Mouse (Mus musculus): ENCODE measurements at regions not wholly inside any gene's neighbourhood (a gene's known extent, or its start where the extent isn't known, plus 50 kb on each side); places are given as distances from the start of the nearest gene placed in this dataset.

DNA sequence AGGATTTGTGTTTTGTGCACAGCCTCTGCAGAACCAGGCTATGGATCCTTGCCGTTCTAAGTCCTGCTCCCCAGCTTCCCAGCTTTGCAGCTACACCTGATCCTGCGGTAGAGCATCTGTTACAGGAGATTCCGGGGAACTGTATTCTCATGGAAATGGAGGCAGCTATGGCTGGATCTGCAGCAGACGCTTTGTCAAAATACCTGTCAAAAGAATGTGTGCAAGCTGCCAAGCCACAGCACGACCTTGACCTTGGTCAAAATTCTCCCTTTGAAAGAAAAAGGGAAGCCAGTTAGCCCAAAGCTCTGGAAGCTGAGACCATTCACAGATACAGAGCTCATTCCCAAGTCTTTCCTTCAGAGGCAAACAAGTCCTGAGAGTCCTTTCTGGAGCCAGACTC is 255.3 kb downstream of the Med13l start:
- DNase-seq = peak; percentile 72

DNA sequence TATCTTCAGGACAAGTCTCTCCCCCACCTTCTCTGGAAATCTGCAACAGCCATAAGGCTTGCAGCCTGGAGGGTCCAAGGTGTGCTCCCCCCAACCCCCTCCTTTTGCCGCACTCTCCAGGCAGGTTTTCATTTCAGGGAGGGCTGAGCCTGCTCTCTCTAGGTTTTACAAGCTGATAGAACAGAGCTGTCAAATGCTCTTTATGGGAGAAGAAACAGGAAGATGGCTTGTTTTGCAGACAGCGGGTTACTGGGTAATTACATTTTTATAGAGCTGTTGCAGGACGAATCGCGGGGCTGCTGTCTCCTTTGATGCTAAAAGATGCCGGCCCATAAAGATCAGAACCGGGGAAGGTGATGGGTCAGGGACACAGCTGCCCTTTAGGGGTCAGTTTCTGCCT is 257.8 kb downstream of the Med13l start:
- DNase-seq = no peak

DNA sequence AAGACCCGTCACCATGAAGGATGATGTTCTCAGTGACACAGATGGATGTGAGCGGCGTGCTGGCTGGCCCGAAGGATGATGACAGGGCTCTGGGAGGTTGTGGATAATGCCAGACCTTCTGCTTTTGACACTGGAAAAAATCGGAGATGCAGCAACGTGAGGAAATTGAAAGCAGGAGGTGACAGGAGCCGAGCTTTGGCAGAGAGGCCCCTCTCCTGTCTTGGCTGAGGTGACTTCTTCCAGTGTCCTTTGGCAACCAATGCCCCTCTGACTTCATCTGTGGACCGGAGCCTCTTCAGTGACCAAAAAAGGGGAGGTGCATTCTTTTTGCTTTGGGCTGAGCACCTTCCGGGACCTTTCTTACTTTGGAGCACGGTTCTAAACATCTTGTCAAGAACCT is 264.3 kb downstream of the Med13l start:
- no peak for DNase-seq

DNA sequence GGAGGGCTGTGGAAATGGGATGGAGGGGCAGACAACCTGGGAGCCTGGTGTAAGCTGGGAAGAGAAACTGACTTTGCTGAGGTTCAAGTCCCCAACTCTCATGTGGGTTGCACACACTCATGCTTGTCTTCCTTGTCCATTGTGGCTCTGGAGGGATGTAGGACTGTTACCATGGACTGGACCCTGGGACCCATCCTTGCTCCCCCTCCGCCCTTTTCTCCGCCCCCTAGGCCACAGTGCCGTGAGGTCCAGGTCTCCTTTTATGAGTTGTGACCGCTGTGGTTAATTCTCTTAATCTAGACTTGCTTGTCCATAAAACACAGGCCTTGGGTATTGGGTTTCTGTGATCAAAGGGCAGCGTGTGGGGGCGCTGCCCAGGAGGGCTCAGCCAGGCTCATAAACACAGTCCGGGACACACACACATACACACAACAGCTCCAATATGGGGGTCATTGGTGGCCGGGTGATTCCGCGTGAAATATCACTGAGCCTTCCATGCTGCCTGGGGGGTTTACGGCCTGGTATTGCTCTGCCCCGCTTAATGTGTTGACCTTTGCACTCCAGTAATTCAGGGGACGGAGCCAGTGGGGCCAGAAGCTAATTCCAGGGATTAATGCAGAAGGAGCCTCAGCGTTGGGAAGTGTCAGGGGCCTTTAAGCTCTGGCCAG is 268.7 kb downstream of the Med13l start:
- DNase-seq = no peak

DNA sequence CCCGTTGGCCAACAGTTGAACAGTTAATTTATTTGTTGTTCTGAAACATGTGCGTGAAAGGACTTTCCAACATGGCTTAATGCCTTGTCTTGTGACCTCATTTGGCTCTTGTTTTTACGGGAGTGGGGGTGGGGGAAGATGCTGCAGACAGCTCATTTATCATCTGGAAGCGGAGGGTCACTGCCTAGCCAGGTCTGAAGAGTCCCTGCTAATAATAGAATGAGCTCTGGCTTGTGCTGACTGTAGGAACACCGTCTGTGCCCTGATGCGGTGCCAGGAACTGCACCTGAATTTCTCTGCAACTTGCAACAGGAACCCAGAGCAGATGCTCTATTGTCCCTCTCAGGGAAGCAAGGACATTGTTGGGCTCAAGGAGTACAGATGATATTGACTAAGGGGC is 272.2 kb downstream of the Med13l start:
- peak; percentile 27 for DNase-seq

GRCm38 (mm10) chr5:118834129-118834528 is 273.6 kb downstream of the Med13l start:
- DNase-seq = no peak

DNA sequence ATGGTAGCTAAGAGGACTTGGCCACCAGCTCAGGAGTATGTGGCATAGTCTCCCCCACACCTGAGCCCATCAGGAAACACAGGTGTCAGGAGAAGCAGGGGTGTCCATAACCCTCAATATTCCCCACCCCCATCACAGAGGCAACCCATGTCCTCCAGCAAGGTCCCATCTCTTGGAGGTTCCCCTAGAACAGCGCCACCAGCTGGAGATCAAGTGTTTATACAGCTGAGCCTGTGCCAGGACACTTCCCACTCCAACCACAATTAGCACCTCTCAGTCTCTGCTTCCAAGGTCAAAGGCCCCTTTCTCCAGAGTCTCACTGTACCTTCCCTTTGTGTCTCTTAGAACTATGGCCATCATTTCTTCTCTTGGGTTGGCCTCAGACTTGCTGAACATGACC is 276.5 kb downstream of the Med13l start:
- DNase-seq = no peak

DNA sequence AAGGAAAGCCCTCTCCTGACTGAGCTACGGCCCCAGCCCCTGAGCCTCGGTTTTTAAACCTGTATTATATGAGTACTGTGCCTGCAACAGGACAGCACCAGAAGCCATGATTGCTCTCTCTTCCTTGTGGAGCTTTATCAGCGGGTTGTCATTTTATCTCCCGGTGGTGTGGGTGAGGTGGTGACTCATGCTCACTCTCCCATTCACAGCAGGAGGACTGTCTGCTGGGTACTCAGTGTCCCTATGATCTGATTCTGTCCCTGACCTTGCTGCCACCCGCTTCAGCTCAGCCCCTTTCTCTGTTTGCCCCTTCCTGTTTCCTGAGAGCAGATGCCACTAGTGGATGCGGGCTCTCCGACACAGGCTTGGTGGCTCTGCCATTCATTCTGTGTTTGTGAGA is 277.9 kb downstream of the Med13l start:
- peak; percentile 58 for DNase-seq

DNA sequence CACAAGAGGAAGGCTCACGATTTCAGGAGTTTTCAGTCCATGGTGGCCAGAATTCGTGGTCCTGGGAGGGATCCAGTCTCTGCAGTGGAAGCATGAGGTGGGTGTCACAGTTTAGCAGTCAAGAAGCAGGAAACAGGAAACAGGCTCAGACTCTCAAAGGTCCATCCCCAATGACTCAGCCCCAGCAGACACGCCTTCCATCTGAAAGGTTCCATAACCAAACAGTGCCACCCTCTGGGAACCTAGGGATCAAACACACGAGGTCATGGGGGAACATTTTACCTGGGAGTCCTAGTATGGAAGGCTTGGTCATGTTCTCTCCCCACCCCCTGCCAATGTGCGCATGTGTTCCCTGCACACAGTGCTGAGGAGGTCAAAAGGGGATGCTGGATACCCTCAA is 279.4 kb downstream of the Med13l start:
- DNase-seq = peak; percentile 51

- no peak for DNase-seq
Measured at GRCm38 (mm10) chr5:118841210-118842016, 280.9 kb downstream of the Med13l start.

DNA sequence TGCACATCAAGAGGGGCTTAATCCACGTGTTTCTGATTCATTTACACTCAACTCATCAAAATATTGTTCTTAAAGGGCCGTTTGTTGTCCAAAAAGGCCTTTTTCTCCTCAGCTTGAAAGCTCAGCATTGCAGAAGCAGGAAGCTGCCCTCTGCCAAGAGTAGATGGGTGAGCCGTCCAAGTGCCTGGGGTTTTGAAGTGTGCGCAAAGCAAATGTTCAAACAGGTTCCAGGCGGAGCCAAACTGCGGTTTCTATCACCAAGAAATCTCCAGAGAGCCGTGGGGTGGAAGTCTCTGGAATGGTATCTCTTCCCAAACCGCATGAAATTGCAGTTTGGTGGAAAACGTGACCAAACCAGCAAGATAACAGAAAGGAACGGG is 281.5 kb downstream of the Med13l start:
- no peak for DNase-seq

DNA sequence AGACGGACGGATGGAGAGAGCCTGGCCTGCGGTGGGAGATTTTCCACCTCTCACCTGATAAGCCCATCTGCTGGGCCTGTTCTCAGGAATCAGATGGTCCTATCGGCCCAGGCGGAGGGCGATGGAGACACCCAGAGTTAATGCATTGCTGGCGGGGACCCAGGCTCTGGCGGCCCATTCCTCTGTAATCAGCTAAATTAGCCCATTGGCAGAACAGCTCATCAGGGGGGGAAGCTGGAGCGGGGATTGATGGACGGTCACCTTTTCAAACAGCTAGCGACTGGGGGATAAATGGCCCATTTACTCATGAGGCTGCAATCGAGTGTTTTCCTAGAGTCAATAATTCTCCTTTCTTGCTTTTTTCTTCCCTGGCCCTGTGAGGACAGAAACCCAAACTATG is 296.5 kb downstream of the Med13l start:
- no peak for DNase-seq

GRCm38 (mm10) chr5:118861143-118861847 is 300.8 kb downstream of the Med13l start:
- no peak for DNase-seq

GRCm38 (mm10) chr5:118867511-118867910 is 307.0 kb downstream of the Med13l start:
- DNase-seq = no peak

GRCm38 (mm10) chr5:118869330-118869729 is 308.9 kb downstream of the Med13l start:
- DNase-seq = no peak

DNA sequence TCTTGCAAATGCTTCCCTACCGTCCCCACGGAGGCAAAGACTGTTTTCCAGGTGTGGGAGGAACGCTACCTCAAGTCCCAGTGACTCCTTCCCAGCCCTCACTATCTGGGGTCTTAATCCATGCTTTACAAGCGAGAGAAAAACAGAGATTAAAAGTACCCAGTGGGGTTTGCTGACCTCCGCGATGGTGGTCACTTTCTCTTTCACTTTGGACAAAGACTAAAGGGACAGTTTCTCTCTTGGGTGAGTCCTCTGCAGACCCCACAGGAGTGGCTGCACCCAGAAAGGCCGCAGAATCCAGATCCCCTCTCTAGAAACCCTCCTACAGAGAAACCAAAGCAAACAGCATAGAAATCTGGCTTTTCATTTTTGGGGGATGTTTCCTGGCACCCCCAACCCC is 313.4 kb downstream of the Med13l start:
- DNase-seq = peak; percentile 36

- peak; percentile 45 for DNase-seq
Measured at GRCm38 (mm10) chr5:118875096-118875637, 314.7 kb downstream of the Med13l start.

GRCm38 (mm10) chr5:118876586-118877312 is 316.3 kb downstream of the Med13l start:
- DNase-seq = peak; percentile 30

- DNase-seq = peak; percentile 83
Measured at GRCm38 (mm10) chr5:118877313-118877669, 316.8 kb downstream of the Med13l start.

- peak; percentile 21 for DNase-seq
Measured at GRCm38 (mm10) chr5:118877831-118878230, 317.4 kb downstream of the Med13l start.

DNA sequence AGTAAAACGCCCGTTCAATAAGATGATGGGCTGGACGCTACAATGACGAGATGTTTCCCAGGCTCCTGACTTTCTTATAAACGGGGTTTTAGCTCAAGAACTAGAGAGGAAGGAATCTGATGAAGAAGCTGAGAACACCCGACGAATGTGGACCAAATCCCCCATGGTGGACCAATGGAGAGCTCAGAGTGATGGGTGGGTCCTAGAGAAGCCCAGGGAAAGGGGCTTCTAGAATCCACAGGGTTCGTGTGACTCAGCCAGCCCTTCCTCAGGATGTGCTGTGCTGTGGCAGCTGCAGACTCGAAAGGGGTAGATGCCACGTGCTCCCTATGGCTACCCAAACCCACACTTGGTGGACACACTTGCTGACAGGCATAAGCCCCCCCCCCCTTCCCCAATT is 318.2 kb downstream of the Med13l start:
- no peak for DNase-seq

DNA sequence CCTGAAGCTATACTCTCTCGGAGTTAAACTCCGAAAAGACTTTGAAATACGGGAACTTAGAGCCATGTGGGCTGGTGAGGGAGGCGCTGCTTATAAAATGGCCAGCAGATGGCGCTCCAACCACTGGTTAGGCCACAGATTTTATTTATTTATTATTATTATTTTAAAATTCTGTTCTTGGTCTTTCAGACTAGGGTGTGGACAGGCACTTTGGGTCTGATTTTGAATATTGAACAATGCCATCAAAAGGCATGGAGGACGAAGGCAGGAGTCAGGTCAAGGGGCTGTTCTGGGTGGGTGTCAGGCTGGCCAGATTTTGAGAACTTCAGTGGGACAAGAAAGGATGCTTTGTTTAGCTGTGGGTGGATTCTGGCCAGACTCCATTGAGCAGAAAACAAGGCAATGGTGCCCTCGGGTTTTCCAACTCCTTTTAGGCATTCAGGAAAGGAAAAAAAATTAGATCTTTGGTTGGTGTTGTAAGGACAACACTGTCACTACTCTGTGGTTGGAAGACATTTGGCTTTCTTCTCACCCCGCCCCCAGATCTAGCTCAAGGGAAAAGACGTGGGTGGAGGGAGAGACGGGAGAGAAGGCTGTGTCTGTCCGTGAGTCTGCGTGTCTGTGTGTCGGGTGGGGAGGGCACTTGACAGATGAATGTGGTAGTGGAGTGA is 319.5 kb downstream of the Med13l start:
- peak; percentile 90 for DNase-seq

Measured in adrenal gland, postnatal 14 days (tissue).